Mouse (Mus musculus) cerebellum, adult 11 months (tissue): Measurements from ENCODE around the gene Qpct.
A peak's percentile ranks its signal among the peaks of the same experiment; 100 is the strongest.
"Not testable (repeated sequence)": the region's sequence is repeated elsewhere in the genome, so short reads cannot be mapped to it uniquely, and the experiment has no call there.

Source experiments
- DNase-seq: peaks from one replicate; pipeline ENCODE4 v3.0.0; 2022

Qpct gene

DNA sequence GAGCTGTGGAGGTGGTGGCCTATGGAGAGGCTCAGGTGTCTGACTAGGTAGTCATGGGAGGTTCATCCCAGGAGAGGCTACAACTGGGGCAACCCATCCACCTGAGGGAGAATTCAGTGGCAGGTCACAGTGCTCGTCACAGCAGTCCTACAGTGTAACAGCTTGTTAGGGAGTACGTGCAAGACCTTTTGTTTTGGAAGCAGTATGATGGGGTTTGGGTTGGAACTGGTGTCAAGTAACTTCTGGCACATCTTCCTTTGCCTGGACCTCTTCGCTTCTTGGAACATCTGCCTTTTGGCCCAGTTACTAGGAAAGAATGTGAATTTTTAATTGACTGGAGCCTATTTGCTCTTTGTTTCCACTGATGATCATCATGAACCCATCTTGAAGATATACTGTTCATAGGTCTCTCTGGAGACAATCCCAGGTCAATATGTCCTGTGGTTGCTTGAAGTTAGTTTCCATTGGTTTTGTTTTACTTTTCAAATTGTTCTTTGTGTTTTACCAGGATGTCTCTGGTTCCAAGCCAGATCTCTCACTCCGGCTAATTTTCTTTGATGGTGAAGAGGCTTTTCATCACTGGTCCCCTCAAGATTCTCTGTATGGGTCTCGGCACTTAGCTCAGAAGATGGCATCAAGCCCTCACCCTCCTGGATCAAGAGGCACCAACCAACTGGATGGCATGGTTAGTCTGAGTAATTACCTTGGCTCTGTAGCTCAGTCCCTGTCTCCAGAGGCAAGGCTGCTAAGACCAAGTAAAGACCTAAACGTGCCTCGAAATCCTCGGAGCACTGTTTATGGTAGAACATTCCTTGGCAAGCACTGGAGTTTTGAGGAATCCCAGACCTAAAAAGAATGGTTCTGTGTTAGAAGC, 25.5 kb downstream of the Qpct start:
- no peak for DNase-seq

DNA sequence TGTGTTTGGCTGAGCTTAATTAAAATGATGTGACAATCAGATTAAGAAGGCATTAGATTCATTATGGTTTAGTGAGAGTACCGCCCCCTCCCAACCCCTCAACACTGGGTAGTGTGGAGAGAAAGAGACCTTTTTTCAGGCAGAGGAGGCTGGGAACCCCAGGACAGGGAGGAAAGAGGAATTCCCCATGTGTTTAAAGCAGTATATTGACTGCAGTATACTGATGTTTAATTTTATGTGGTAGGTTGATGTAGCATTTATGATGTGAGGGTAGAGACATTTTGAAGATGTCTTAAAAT, 26.1 kb downstream of the Qpct start:
- DNase-seq: no peak

DNA sequence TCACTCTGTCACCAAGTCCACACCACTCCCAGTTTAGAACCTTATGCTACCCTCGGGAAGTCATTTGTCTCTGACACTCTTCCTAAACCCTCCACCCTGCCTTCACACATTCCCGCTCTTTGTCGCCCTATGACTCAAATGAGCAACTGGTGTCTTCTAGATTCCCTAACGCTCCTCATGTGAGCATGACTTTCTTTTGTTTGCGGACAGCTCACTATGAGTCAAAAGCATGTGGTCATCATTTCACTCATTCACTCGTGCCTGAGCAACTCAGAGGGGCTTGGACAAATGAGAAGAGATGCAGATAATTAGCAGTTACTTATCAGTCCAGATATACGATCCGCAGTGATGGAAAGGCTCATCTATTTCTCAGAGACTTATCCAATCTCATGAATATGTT, 26.5 kb downstream of the Qpct start:
- no peak for DNase-seq

- no peak for DNase-seq
These were observed 40.0 kb downstream of the Qpct start for GRCm38 (mm10) chr17:79091710-79092109.

GRCm38 (mm10) chr17:79093286-79093975, 41.7 kb downstream of the Qpct start:
- DNase-seq: no peak

DNA sequence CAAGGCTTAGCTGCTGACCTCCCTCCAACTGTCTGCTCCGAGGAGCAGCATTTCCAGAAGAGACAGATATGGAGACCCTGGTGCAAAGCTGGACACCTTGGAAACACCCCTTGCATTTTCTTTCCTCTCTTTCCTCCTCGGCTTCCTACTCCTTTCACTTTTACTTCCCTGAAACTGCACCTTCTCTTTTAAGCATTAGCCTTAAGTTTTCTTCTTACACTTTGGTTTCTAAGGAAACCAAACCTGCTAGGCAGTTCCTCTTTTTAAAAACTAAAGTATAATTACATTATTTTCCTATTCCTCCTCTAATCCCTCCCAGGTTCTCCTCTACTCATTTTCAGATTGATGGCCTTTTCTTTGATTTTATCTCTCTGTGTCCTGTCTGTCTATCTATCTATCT, 43.9 kb downstream of the Qpct start:
- DNase-seq: no peak

DNA sequence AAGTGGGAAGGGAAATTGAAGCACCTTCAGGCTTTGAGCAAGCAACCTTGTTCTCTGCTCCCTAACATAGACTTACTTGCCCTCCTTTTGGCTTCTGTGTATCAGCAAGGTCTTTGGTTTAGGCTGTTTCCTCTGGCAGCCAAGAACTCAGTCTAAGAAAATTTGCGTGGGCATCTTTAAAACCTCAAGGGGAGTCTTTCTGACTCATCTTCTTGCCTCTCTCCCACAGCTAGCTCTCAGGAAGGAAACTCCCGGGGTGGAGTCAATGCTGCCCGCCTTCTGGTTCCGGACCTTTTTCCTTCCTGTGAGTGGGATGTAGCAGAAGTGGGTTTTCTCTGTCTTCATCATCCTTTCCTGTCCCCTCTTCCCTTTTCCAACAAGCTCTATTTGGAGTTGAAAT, 48.2 kb downstream of the Qpct start:
- no peak for DNase-seq

DNA sequence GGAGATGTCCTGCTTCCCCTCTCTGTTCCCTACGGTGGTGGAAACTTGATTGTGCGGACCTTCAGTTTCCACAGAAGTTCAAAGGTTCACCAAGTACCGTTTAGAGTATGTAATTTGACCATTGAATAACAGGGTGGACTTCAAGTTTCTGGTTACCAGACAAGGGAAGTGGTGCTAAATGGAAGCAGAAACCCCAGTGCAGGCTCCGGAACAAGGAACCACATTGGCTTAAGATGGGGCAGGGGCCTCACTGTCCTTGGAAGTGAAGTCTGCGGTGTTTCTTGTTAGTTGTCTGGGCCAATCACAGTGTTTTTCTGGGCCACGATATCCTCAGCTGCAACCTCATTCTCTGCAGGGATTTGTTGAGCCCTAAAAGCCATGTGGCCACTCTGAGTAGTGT, 56.5 kb downstream of the Qpct start:
- DNase-seq: no peak

- DNase-seq: no peak
These were observed 57.9 kb downstream of the Qpct start for GRCm38 (mm10) chr17:79109576-79109975.

GRCm38 (mm10) chr17:79110936-79111348, 59.2 kb downstream of the Qpct start:
- peak; percentile 17 for DNase-seq

DNA sequence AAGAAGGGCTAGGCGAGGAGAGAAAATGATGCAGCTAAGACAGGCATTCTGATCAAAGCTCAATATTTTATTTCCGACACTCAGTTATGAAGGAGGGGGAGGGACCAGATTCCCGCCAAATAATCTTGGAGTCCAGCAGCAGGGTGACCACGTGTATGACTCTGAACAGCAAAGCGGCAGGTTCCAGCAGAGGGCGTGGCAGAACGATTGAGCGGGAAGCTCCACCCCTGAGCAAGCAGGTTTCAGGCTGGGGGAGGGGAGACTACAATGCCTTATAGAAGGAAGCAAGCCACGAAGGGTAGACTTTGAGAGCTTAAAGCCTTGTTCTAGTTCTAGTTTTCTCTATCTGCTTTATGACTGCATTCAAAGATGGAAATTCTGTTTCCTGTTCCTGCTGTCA, 63.5 kb downstream of the Qpct start:
- DNase-seq: not testable (repeated sequence)

GRCm38 (mm10) chr17:79119066-79119465, 67.4 kb downstream of the Qpct start:
- no peak for DNase-seq

DNA sequence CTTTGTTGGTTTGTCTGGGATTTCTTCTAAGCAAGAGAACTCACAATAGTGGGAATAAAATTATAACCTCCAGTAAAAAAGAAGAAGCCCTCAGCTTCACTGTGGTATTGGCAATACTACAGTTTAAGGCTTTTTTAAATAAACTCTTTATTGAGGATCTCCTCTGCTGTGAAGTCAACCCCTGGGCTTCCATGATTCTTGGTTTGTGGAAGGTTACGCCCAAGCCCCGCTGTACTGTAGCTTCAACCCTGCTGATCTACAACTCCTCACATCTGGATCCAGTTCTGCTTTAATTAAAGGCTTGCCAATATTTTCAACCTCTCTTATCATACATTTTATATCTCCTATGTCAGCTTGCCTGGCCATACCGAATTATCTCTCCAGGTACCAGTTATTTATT, 68.6 kb downstream of the Qpct start:
- no peak for DNase-seq

DNA sequence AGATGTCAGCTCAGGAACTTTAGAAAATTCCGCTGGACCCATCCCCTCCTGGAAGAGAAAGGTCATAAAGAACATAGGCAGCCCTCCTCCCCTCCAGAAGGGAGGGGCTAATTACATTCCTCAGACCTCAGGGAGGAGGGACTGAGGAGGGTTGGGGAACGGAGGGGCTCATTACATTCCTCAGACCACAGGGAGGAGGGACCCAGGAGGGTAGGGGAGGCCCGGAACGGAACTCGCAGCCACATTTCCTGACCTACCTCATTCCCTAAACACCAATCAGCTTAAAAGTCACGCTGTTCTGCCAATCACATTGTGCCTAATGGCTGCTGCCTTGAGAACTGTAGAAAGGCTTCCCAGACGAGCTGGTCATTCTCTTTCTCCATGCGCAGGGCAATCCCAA, 82.0 kb downstream of the Qpct start:
- DNase-seq: no peak

GRCm38 (mm10) chr17:79135826-79136225, 84.1 kb downstream of the Qpct start:
- no peak for DNase-seq

DNA sequence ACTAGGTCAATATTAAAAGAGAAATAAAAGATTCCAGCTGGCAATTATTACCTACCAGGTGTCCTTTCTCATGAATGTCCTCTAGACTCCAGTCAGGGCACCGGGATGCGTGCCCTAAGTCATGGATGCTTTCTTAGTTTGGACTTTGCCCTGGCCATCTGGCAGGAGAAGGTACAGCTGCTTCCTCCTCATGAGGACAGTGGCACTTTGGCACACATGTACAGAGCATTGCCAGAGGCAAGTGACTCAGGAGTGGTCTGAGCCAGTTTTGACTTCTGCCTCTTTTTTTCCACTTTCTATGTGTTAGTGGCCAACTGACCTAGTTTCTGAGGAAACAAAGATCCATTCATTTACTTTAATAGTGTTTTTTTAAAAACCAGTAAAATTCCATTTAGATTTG, 84.7 kb downstream of the Qpct start:
- peak; percentile 1 for DNase-seq
